Mouse (Mus musculus): ENCODE measurements at regions not wholly inside any gene's neighbourhood (a gene's known extent, or its start where the extent isn't known, plus 50 kb on each side); places are given as distances from the start of the nearest gene placed in this dataset.

DNA sequence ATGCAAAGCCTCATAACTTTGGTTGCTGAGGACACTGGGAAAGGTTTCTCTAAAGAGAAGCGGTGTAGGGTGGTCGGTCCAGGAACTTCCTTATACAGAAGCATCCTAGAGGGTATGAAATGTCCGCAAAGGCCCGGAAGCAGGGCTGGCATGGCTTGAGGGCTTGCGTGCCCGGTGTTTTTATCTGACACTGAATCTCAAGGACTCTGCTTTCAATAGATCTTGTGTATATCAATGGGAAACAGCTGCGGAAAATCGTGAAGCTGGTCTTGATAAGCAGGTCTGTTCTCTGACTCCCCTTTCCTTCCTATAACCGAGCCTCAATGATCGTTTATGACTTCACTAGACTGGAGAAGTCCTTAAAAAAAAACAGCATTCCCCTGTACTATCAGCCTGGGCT, 580.4 kb upstream of the Gm19410 start:
- Histone ChIP-seq H3K9ac (ENCODE audit: low read length) (no peak overlapping the region), H3K4me2 (ENCODE audit: low read length) (no peak overlapping the region), H3K9me3 (ENCODE audit: control insufficient read depth, low read length) (no peaks in the 10 kb centered on the region), H3K36me3 (ENCODE audit: control insufficient read depth, insufficient read depth, low read length) (no peaks in the 10 kb centered on the region), H3K27me3 (ENCODE audit: control insufficient read depth, insufficient read depth, low read length) (no peaks in the 10 kb centered on the region), H3K4me3 (ENCODE audit: control insufficient read depth in 1 of 2, insufficient read depth in 1 of 2, low read depth in 1 of 2, low read length in 2 of 2) (no peak overlapping the region), H3K4me1 (ENCODE audit: control insufficient read depth in 2 of 2, insufficient read depth in 2 of 2, low read length in 2 of 2) (no peaks in the 10 kb centered on the region), H3K27ac (replicated peaks in 1 of 2; ENCODE audit: control insufficient read depth in 1 of 2, insufficient read depth in 1 of 2, low read depth in 2 of 2, low read length in 2 of 2) (no peak overlapping the region)
- no peak for ATAC-seq (ENCODE audit: insufficient number of reproducible peaks, insufficient read depth, low FRiP score, low read depth)
- WGBS: 64% methylated on average over 10 of the region's 10 CpGs

DNA sequence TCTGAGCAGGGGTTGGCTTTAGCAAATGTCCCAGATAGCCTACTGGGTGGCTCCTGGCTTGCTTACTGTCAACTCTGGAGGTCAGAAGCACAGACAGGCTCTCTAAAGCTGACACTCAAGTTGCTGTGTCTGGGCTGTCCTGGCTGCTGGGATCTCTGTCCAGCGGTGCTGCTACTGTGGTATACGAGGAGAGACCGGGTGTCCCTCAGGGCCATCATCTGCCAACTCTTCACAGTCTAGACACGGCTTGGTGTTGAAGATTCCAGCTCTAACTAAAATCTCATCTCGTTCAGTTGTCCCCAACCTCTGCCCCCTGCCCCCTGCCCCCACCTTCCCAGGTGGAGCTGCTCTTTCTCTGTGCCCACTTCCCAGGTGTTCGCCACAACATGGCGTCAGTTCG, 577.1 kb upstream of the Gm19410 start:
- ATAC-seq (ENCODE audit: insufficient number of reproducible peaks, insufficient read depth, low FRiP score, low read depth): no peak
- WGBS: 85% methylated on average over 8 of the region's 8 CpGs
- H3K4me3 ChIP-seq (ENCODE audit: control insufficient read depth in 1 of 2, insufficient read depth in 1 of 2, low read depth in 1 of 2, low read length in 2 of 2): no peak overlapping the region
- no peak overlapping the region for H3K4me2 ChIP-seq (ENCODE audit: low read length)
- H3K9ac ChIP-seq (ENCODE audit: low read length): no peak overlapping the region
- no peak overlapping the region for H3K27ac ChIP-seq (replicated peaks in 1 of 2; ENCODE audit: control insufficient read depth in 1 of 2, insufficient read depth in 1 of 2, low read depth in 2 of 2, low read length in 2 of 2)
- no peaks in the 10 kb centered on the region for H3K9me3 ChIP-seq (ENCODE audit: control insufficient read depth, low read length)
- H3K27me3 ChIP-seq (ENCODE audit: control insufficient read depth, insufficient read depth, low read length): no peaks in the 10 kb centered on the region
- 0 out of 4 replicates have a peak, but pooled peaks cover 0 to 2% of the 10 kb centered on the region in 2 experiments for H3K4me1 ChIP-seq (ENCODE audit: control insufficient read depth in 2 of 2, insufficient read depth in 2 of 2, low read length in 2 of 2)
- no peaks in the 10 kb centered on the region for H3K36me3 ChIP-seq (ENCODE audit: control insufficient read depth, insufficient read depth, low read length)

DNA sequence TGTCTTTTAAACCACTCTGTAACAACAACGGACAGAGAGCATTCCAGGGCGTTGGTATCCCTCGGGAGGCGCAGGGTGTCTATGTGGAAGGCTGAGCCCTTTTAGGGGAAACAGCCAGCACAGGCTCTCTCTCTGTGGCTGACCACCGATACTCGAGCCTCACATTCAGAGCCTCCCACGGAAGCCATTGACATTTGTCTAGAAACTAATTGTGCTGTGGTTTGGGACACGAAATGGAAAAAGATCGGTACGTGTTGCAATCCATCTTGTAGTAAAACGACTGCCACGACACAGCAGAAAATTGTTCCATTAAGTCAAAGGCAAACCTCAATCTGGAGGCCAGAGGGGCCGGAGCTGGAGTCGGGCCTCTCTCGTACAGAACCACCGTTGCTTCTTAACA, 575.9 kb upstream of the Gm19410 start:
- WGBS: 81% methylated on average over 16 of the region's 16 CpGs
- H3K4me3 ChIP-seq (ENCODE audit: control insufficient read depth in 1 of 2, insufficient read depth in 1 of 2, low read depth in 1 of 2, low read length in 2 of 2): no peak overlapping the region
- no peak for ATAC-seq (ENCODE audit: insufficient number of reproducible peaks, insufficient read depth, low FRiP score, low read depth)
- H3K27me3 ChIP-seq (ENCODE audit: control insufficient read depth, insufficient read depth, low read length): no peaks in the 10 kb centered on the region
- H3K9ac ChIP-seq (ENCODE audit: low read length): no peak overlapping the region
- H3K9me3 ChIP-seq (ENCODE audit: control insufficient read depth, low read length): no peaks in the 10 kb centered on the region
- 0 out of 4 replicates have a peak, but pooled peaks cover 0 to 3% of the 10 kb centered on the region in 2 experiments for H3K4me1 ChIP-seq (ENCODE audit: control insufficient read depth in 2 of 2, insufficient read depth in 2 of 2, low read length in 2 of 2)
- H3K4me2 ChIP-seq (ENCODE audit: low read length): no peak overlapping the region
- H3K36me3 ChIP-seq (ENCODE audit: control insufficient read depth, insufficient read depth, low read length): no peaks in the 10 kb centered on the region
- H3K27ac ChIP-seq (replicated peaks in 1 of 2; ENCODE audit: control insufficient read depth in 1 of 2, insufficient read depth in 1 of 2, low read depth in 2 of 2, low read length in 2 of 2): no peak overlapping the region

DNA sequence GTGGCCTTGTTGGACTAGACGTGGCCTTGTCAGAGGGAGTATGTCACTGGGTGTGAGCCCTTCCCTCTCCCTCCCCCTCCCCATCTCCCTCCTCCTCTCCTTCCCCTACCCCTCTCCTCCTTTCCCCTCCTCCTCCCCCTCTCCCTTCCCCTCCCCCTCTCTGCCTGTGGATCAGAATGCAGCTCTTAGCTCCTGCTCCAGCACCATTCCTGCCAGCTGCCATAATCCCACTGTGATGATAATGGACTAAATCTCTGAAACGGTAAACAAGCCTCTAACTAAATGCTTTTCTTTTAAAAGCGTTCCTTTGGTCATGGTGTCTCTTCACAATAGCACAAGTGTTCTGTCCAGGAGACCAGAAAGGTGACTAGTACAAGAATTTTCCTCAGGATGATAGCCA, 573.1 kb upstream of the Gm19410 start:
- Histone ChIP-seq H3K36me3 (ENCODE audit: control insufficient read depth, insufficient read depth, low read length) (no peaks in the 10 kb centered on the region), H3K9me3 (ENCODE audit: control insufficient read depth, low read length) (no peaks in the 10 kb centered on the region), H3K4me3 (ENCODE audit: control insufficient read depth in 1 of 2, insufficient read depth in 1 of 2, low read depth in 1 of 2, low read length in 2 of 2) (no peak overlapping the region), H3K4me2 (ENCODE audit: low read length) (no peak overlapping the region), H3K27ac (replicated peaks in 1 of 2; ENCODE audit: control insufficient read depth in 1 of 2, insufficient read depth in 1 of 2, low read depth in 2 of 2, low read length in 2 of 2) (no peak overlapping the region), H3K27me3 (ENCODE audit: control insufficient read depth, insufficient read depth, low read length) (no peaks in the 10 kb centered on the region), H3K4me1 (ENCODE audit: control insufficient read depth in 2 of 2, insufficient read depth in 2 of 2, low read length in 2 of 2) (0 out of 4 replicates have a peak, but pooled peaks cover 0 to 3% of the 10 kb centered on the region in 2 experiments), H3K9ac (ENCODE audit: low read length) (no peak overlapping the region)
- no peak for ATAC-seq (ENCODE audit: insufficient number of reproducible peaks, insufficient read depth, low FRiP score, low read depth)
- 47% methylated on average over 3 of the region's 3 CpGs for WGBS

DNA sequence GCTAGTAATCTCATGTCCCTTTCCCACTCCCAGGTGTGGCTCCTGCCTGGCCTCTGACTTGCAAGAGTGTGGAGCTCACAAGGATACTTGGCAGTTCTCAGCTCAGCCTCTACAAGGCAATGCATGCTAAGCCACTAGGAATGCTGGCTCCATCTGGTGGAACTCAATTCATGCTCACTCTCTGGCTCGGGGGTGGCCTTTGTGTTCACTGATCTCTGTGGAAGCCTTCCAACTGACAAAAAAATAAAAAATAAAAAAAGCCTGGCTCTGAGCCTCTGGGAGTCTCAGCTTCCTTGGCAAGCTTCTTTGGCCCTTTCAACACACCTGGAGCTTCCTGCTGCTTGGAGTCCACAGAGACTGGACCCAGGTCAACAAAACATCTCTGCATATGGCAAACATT, 571.8 kb upstream of the Gm19410 start:
- no peaks in the 10 kb centered on the region for H3K27me3 ChIP-seq (ENCODE audit: control insufficient read depth, insufficient read depth, low read length)
- no peak overlapping the region for H3K4me3 ChIP-seq (ENCODE audit: control insufficient read depth in 1 of 2, insufficient read depth in 1 of 2, low read depth in 1 of 2, low read length in 2 of 2)
- ATAC-seq (ENCODE audit: insufficient number of reproducible peaks, insufficient read depth, low FRiP score, low read depth): peak; percentile 60
- H3K4me2 ChIP-seq (ENCODE audit: low read length): no peak overlapping the region
- H3K36me3 ChIP-seq (ENCODE audit: control insufficient read depth, insufficient read depth, low read length): no peaks in the 10 kb centered on the region
- no peaks in the 10 kb centered on the region for H3K9me3 ChIP-seq (ENCODE audit: control insufficient read depth, low read length)
- WGBS: 11% methylated on average over 1 of the region's 1 CpGs
- H3K4me1 ChIP-seq (ENCODE audit: control insufficient read depth in 2 of 2, insufficient read depth in 2 of 2, low read length in 2 of 2): 0 out of 4 replicates have a peak, but pooled peaks cover 0 to 3% of the 10 kb centered on the region in 2 experiments
- H3K9ac ChIP-seq (ENCODE audit: low read length): no peak overlapping the region
- H3K27ac ChIP-seq (replicated peaks in 1 of 2; ENCODE audit: control insufficient read depth in 1 of 2, insufficient read depth in 1 of 2, low read depth in 2 of 2, low read length in 2 of 2): no peak overlapping the region

DNA sequence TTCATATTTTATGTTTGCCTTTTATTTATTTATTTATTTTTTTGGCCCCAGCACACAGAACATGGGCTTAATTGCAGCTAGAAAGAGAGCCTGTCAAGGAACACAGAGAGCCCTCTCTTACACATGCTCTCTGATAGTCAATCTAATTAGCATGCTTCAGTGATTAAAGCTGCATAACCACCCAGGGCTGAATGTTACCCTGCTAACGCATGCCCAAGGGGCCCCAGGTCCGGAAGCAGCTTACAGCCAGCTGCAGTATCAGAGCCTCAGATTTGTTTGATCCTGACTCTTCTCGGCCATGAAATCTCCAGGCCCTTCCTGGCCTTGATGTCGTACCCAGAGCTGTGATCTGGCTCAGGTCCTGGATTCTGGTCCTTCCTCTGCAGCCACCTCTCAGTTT, 569.4 kb upstream of the Gm19410 start:
- Histone ChIP-seq H3K4me3 (ENCODE audit: control insufficient read depth in 1 of 2, insufficient read depth in 1 of 2, low read depth in 1 of 2, low read length in 2 of 2) (no peak overlapping the region), H3K9ac (ENCODE audit: low read length) (no peak overlapping the region), H3K27me3 (ENCODE audit: control insufficient read depth, insufficient read depth, low read length) (no peaks in the 10 kb centered on the region), H3K36me3 (ENCODE audit: control insufficient read depth, insufficient read depth, low read length) (no peaks in the 10 kb centered on the region), H3K9me3 (ENCODE audit: control insufficient read depth, low read length) (no peaks in the 10 kb centered on the region), H3K27ac (replicated peaks in 1 of 2; ENCODE audit: control insufficient read depth in 1 of 2, insufficient read depth in 1 of 2, low read depth in 2 of 2, low read length in 2 of 2) (no peak overlapping the region), H3K4me2 (ENCODE audit: low read length) (no peak overlapping the region), H3K4me1 (ENCODE audit: control insufficient read depth in 2 of 2, insufficient read depth in 2 of 2, low read length in 2 of 2) (0 out of 4 replicates have a peak, but pooled peaks cover 0 to 3% of the 10 kb centered on the region in 2 experiments)
- no peak for ATAC-seq (ENCODE audit: insufficient number of reproducible peaks, insufficient read depth, low FRiP score, low read depth)
- 59% methylated on average over 4 of the region's 4 CpGs for WGBS

DNA sequence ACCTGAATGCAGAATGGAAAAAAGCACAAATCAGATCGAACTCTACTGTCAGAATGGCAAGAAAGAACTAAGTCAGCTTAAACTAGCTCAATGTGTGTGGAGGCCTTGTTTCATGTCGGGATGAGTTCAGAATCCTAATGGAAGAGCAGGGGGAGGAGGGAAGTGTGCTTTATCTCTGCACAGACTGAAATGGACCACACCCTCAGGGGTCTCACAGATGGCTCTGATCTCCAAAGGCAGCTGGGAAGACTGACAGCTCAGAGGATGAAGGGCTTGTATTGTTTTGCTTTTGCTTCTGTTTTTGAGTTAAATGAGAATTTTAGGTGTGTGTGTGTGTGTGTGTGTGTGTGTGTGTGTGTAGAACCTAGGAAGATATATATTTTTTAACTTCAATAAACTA, 566.8 kb upstream of the Gm19410 start:
- no peak overlapping the region for H3K27ac ChIP-seq (replicated peaks in 1 of 2; ENCODE audit: control insufficient read depth in 1 of 2, insufficient read depth in 1 of 2, low read depth in 2 of 2, low read length in 2 of 2)
- ATAC-seq (ENCODE audit: insufficient number of reproducible peaks, insufficient read depth, low FRiP score, low read depth): no peak
- H3K9ac ChIP-seq (ENCODE audit: low read length): no peak overlapping the region
- WGBS: 47% methylated on average over 2 of the region's 2 CpGs
- H3K4me3 ChIP-seq (ENCODE audit: control insufficient read depth in 1 of 2, insufficient read depth in 1 of 2, low read depth in 1 of 2, low read length in 2 of 2): no peak overlapping the region
- no peaks in the 10 kb centered on the region for H3K36me3 ChIP-seq (ENCODE audit: control insufficient read depth, insufficient read depth, low read length)
- H3K27me3 ChIP-seq (ENCODE audit: control insufficient read depth, insufficient read depth, low read length): no peaks in the 10 kb centered on the region
- H3K4me1 ChIP-seq (ENCODE audit: control insufficient read depth in 2 of 2, insufficient read depth in 2 of 2, low read length in 2 of 2): no peaks in the 10 kb centered on the region; a peak in 1 of 4 replicates
- H3K4me2 ChIP-seq (ENCODE audit: low read length): no peak overlapping the region
- no peaks in the 10 kb centered on the region for H3K9me3 ChIP-seq (ENCODE audit: control insufficient read depth, low read length)

DNA sequence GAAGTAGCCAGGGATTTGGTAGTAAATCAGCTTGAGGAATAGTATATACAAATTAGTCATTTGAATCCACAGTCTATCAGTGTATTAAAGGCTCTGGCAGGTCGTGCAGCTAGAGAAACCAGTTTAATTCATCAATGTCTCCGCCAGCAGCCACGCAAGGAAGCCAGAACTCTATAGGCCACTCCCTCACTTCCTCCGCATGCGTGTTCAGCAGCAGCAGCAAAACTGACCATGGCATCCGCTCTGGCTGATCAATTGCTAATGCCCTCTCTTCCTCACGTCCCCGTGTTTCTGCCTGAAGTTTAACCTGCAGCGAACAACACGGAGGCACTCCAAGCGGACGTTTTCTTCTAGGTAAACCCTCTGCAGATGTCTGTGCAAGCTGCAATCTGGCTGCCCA, 564.2 kb upstream of the Gm19410 start:
- Histone ChIP-seq H3K27me3 (ENCODE audit: control insufficient read depth, insufficient read depth, low read length) (no peaks in the 10 kb centered on the region), H3K4me2 (ENCODE audit: low read length) (no peak overlapping the region), H3K9ac (ENCODE audit: low read length) (no peak overlapping the region), H3K27ac (replicated peaks in 1 of 2; ENCODE audit: control insufficient read depth in 1 of 2, insufficient read depth in 1 of 2, low read depth in 2 of 2, low read length in 2 of 2) (no peak overlapping the region), H3K4me1 (ENCODE audit: control insufficient read depth in 2 of 2, insufficient read depth in 2 of 2, low read length in 2 of 2) (peaks cover 12 to 15% of the 10 kb centered on the region in 2 experiments), H3K36me3 (ENCODE audit: control insufficient read depth, insufficient read depth, low read length) (no peaks in the 10 kb centered on the region), H3K4me3 (ENCODE audit: control insufficient read depth in 1 of 2, insufficient read depth in 1 of 2, low read depth in 1 of 2, low read length in 2 of 2) (no peak overlapping the region), H3K9me3 (ENCODE audit: control insufficient read depth, low read length) (no peaks in the 10 kb centered on the region)
- 63% methylated on average over 12 of the region's 12 CpGs for WGBS
- no peak for ATAC-seq (ENCODE audit: insufficient number of reproducible peaks, insufficient read depth, low FRiP score, low read depth)

Data from heart, embryonic 14.5 days (tissue).